Mouse (Mus musculus) embryonic facial prominence, embryonic 14.5 days (tissue): Measurements from ENCODE around the gene E130309D02Rik. TPM values are rescaled to one million over a fixed set of nuclear protein-coding genes. Genes with fewer than 3 reads are reported as not detected.

Source experiments
- ATAC-seq: fragments of 200-750 bp; cut with Nextera tagmentation; 2 replicates; pipeline ENCODE4 v1.8.0; 2017; ENCODE audit warnings: low read depth, moderate number of reproducible peaks, moderate TSS enrichment
- DNase-seq: peaks from one replicate; pipeline ENCODE4 v3.0.0-alpha.2; 2015; ENCODE audit warnings: low spot score
- H3K27ac ChIP-seq: fragments of 300-500 bp; sonication (generic); replicated peaks from 2 replicates; pipeline ENCODE4 v1.5.1; 2014; ENCODE audit warnings: low read depth, mild to moderate bottlenecking, low read length, moderate library complexity
- H3K27me3 ChIP-seq: fragments of 300-500 bp; sonication (generic); replicated peaks from 2 replicates; pipeline ENCODE4 v1.6.1; 2014; ENCODE audit warnings: low read length; ENCODE audit not compliant: control insufficient read depth, insufficient read depth
- H3K36me3 ChIP-seq: fragments of 300-500 bp; sonication (generic); 2 replicates; pipeline ENCODE4 v1.6.1; 2014; ENCODE audit warnings: low read length, mixed read lengths; ENCODE audit not compliant: control insufficient read depth, insufficient read depth
- H3K4me1 ChIP-seq: fragments of 300-500 bp; sonication (generic); 2 replicates; pipeline ENCODE4 v1.6.1; 2014; ENCODE audit warnings: antibody characterized with exemption, low read length; ENCODE audit not compliant: control insufficient read depth, insufficient read depth
- H3K4me2 ChIP-seq: fragments of 300-500 bp; sonication (generic); 2 replicates; pipeline ENCODE4 v1.6.1; 2014; ENCODE audit warnings: low read depth, mild to moderate bottlenecking, low read length, moderate library complexity, mixed read lengths
- H3K4me3 ChIP-seq: fragments of 300-500 bp; sonication (generic); 2 replicates; pipeline ENCODE4 v1.5.1; 2014; ENCODE audit warnings: low read depth, mild to moderate bottlenecking, low read length
- H3K9ac ChIP-seq: fragments of 300-500 bp; sonication (generic); 2 replicates; pipeline ENCODE4 v1.6.1; 2014; ENCODE audit warnings: low read depth, mild to moderate bottlenecking, low read length, moderate library complexity, mixed read lengths
- H3K9me3 ChIP-seq: fragments of 300-500 bp; sonication (generic); 2 replicates; pipeline ENCODE4 v1.6.1; 2016; ENCODE audit warnings: low read length; ENCODE audit not compliant: control insufficient read depth
- WGBS: fragments of 180-500 bp; shearing (Covaris S2); extraction: QIAGEN DNeasy Blood & Tissue Kit; methylation state at CpG from one replicate; pipeline ENCODE4 v1.1.7; 2014; 5-methylcytosine and 5-hydroxymethylcytosine counted together
- polyA plus RNA-seq: library from polyadenylated mRNA; unstranded; fragments of >200 nt; fragmentation: Nextera tagmentation; extraction: Ambion mirVana; gene quantifications from 2 replicates; pipeline ENCODE4 v1.2.1, GENCODE M21; 2014

E130309D02Rik gene
- polyA plus RNA-seq, 1 experiment from 2014 or later: 22.6 TPM

GRCm38 (mm10) chr5:143287774-143288328, 27.3 kb downstream of the E130309D02Rik start:
- Histone ChIP-seq H3K27me3 (peaks cover 67% of the 10 kb centered on the region), H3K4me3 (peak overlapping the region; percentile 25)
- WGBS: 3% methylated on average over 28 of the region's 48 CpGs

GRCm38 (mm10) chr5:143284762-143285161, 30.4 kb downstream of the E130309D02Rik start:
- H3K9me3 ChIP-seq: no peaks in the 10 kb centered on the region
- ATAC-seq (no peak), DNase-seq (no peak)
- no peak overlapping the region for H3K27ac ChIP-seq
- no peak overlapping the region for H3K4me2 ChIP-seq
- 36% methylated on average over 6 of the region's 6 CpGs for WGBS
- H3K9ac ChIP-seq: no peak overlapping the region
- no peak overlapping the region for H3K4me3 ChIP-seq
- no peaks in the 10 kb centered on the region for H3K36me3 ChIP-seq
- peaks cover 44% of the 10 kb centered on the region for H3K27me3 ChIP-seq
- peaks cover 8% of the 10 kb centered on the region for H3K4me1 ChIP-seq

More at GRCm38 (mm10) chr5:143287774-143288328, 27.3 kb downstream of the E130309D02Rik start:
- Histone ChIP-seq H3K4me1 (peaks cover 8% of the 10 kb centered on the region), H3K36me3 (no peaks in the 10 kb centered on the region), H3K27ac (no peak overlapping the region), H3K9me3 (no peaks in the 10 kb centered on the region), H3K4me2 (peak overlapping the region; percentile 46), H3K9ac (peak overlapping the region; percentile 19; the same call in 1 of the 2 replicates)
- DNase-seq: no peak
- no peak for ATAC-seq

- Histone ChIP-seq H3K4me1 (no peaks in the 10 kb centered on the region; the same call in 1 of the 2 replicates), H3K27me3 (0 out of 2 replicates have a peak, but pooled peaks cover 14% of the 10 kb centered on the region), H3K27ac (no peak overlapping the region), H3K9me3 (no peaks in the 10 kb centered on the region), H3K4me2 (no peak overlapping the region), H3K9ac (no peak overlapping the region), H3K4me3 (no peak overlapping the region), H3K36me3 (no peaks in the 10 kb centered on the region)
- peak; percentile 83; the same call in 1 of the 2 replicates for ATAC-seq
- peak; percentile 56 for DNase-seq
- 37% methylated on average over 10 of the region's 10 CpGs for WGBS
These were observed 35.9 kb downstream of the E130309D02Rik start for GRCm38 (mm10) chr5:143279247-143279646.

- DNase-seq (no peak), ATAC-seq (no peak)
- H3K9me3 ChIP-seq: no peaks in the 10 kb centered on the region
- H3K4me3 ChIP-seq: no peak overlapping the region
- no peaks in the 10 kb centered on the region; the same call in 1 of the 2 replicates for H3K4me1 ChIP-seq
- H3K36me3 ChIP-seq: no peaks in the 10 kb centered on the region
- no peak overlapping the region for H3K9ac ChIP-seq
- no peak overlapping the region for H3K27ac ChIP-seq
- H3K27me3 ChIP-seq: 0 out of 2 replicates have a peak, but pooled peaks cover 12% of the 10 kb centered on the region
- H3K4me2 ChIP-seq: no peak overlapping the region
- 52% methylated on average over 4 of the region's 5 CpGs for WGBS
These were observed 39.4 kb downstream of the E130309D02Rik start for GRCm38 (mm10) chr5:143275761-143276160.

- DNase-seq: peak; percentile 63
- H3K27me3 ChIP-seq: 0 out of 2 replicates have a peak, but pooled peaks cover 4% of the 10 kb centered on the region
- no peak overlapping the region for H3K4me3 ChIP-seq
- peaks cover 7% of the 10 kb centered on the region for H3K4me1 ChIP-seq
- H3K9me3 ChIP-seq: no peaks in the 10 kb centered on the region
- no peak overlapping the region for H3K9ac ChIP-seq
- H3K36me3 ChIP-seq: no peaks in the 10 kb centered on the region
- H3K27ac ChIP-seq: no peak overlapping the region
- H3K4me2 ChIP-seq: no peak overlapping the region
- ATAC-seq: peak; percentile 38
- 81% methylated on average over 16 of the region's 16 CpGs for WGBS
These were observed 42.4 kb downstream of the E130309D02Rik start for GRCm38 (mm10) chr5:143272540-143273330.

- ATAC-seq (no peak), DNase-seq (no peak)
- Histone ChIP-seq H3K27me3 (0 out of 2 replicates have a peak, but pooled peaks cover 4% of the 10 kb centered on the region), H3K4me1 (peaks cover 7% of the 10 kb centered on the region), H3K9ac (no peak overlapping the region), H3K36me3 (no peaks in the 10 kb centered on the region), H3K9me3 (no peaks in the 10 kb centered on the region), H3K27ac (no peak overlapping the region), H3K4me2 (no peak overlapping the region), H3K4me3 (no peak overlapping the region)
- 58% methylated on average over 3 of the region's 3 CpGs for WGBS
These were observed 43.1 kb downstream of the E130309D02Rik start for GRCm38 (mm10) chr5:143272108-143272507.

GRCm38 (mm10) chr5:143271642-143272041, 43.5 kb downstream of the E130309D02Rik start:
- H3K4me1 ChIP-seq: peaks cover 7% of the 10 kb centered on the region
- H3K4me3 ChIP-seq: no peak overlapping the region
- no peak overlapping the region for H3K27ac ChIP-seq
- H3K9ac ChIP-seq: no peak overlapping the region
- no peak for DNase-seq
- ATAC-seq: no peak
- 0 out of 2 replicates have a peak, but pooled peaks cover 4% of the 10 kb centered on the region for H3K27me3 ChIP-seq
- H3K4me2 ChIP-seq: no peak overlapping the region
- H3K9me3 ChIP-seq: no peaks in the 10 kb centered on the region
- WGBS: 81% methylated on average over 6 of the region's 6 CpGs
- H3K36me3 ChIP-seq: no peaks in the 10 kb centered on the region

- peak overlapping the region; percentile 95 for H3K4me3 ChIP-seq
- peak overlapping the region; percentile 95 for H3K4me2 ChIP-seq
- no peaks in the 10 kb centered on the region for H3K36me3 ChIP-seq
- H3K27ac ChIP-seq: no peak overlapping the region
- H3K9me3 ChIP-seq: no peaks in the 10 kb centered on the region
- ATAC-seq (no peak), DNase-seq (no peak)
- H3K4me1 ChIP-seq: peaks cover 7% of the 10 kb centered on the region
- no peaks in the 10 kb centered on the region for H3K27me3 ChIP-seq
- WGBS: 6% methylated on average over 12 of the region's 12 CpGs
- peak overlapping the region; percentile 91 for H3K9ac ChIP-seq
These were observed 45.0 kb downstream of the E130309D02Rik start for GRCm38 (mm10) chr5:143270151-143270519.
